Mouse (Mus musculus) erythroblast, embryonic 14.5 days (primary cell): ENCODE measurements around the gene Sgms1.

Experiments
- GATA1 ChIP-seq: IDR thresholded peaks from 2 replicates; pipeline ENCODE4 v1.6.1; 2012; ENCODE audit warnings: low read length, inconsistent platforms, mixed read lengths
- TAL1 ChIP-seq: IDR thresholded peaks from 3 replicates; pipeline ENCODE4 v1.6.1; 2012; ENCODE audit warnings: low read length, inconsistent platforms, mixed read lengths

DNA sequence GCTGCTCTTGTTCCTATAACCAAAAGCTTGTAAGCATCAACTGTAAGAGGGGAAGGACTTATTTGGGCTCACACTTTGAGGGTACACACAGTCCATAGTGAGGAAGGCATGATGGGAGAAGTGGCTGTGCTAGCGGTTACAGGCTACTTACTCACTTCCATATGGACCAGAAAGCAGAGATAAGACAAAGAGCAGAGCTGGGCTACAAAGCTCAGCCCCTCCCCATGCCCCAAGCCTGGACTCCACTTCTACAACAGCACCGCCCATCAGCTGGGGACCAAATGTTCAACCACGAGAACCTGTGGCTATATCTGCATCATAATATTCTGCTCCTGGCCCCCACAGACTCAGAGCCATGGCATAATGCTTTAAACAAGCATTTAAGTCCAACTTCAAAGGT, 29.0 kb downstream of the Sgms1 start:
- TF ChIP-seq GATA1 (no peak), TAL1 (no peak)
